Mouse (Mus musculus) urinary bladder, adult 2 months (tissue): Measurements from ENCODE around the gene Efcab5. TPM values are rescaled to one million over a fixed set of nuclear protein-coding genes. Genes with fewer than 3 reads are reported as not detected.
A peak's percentile ranks its signal among the peaks of the same experiment; 100 is the strongest.

Source experiments
- DNase-seq: peaks from one replicate; pipeline ENCODE4 v3.0.0; 2022; ENCODE audit warnings: low spot score
- polyA plus RNA-seq: library from polyadenylated mRNA; depleted of rRNA; stranded (reverse); fragments of >200 nt; gene quantifications from 2 replicates; pipeline ENCODE4 v1.2.3, GENCODE M21; 2012; rRNA removed

Gene Efcab5
- 0.19 and 0.21 TPM in 2 replicates for polyA plus RNA-seq

DNA sequence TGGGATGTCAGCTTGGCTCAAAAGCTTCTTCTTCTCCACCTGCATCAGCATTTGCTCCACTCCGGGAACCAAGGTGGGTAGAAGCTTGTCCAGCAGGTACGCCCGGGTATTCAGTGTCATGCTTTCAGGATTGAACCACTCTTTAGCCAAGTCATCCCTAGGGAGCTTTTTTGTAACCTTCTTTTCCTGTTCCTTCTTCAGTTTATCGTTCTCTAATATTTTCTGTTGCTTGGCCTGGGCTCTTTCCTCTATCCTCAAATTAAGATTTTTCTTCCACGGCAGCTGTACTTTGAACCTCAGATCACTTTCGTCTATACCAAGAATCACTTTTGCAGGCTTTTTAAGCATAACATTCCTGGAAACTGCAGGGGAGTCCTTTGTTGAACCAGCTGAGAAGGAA lies at the start of gene Efcab5:
Gene Efcab5 (minus strand): TSS at position 101 of the 400 bp plus-strand sequence.
- no peak for DNase-seq

DNA sequence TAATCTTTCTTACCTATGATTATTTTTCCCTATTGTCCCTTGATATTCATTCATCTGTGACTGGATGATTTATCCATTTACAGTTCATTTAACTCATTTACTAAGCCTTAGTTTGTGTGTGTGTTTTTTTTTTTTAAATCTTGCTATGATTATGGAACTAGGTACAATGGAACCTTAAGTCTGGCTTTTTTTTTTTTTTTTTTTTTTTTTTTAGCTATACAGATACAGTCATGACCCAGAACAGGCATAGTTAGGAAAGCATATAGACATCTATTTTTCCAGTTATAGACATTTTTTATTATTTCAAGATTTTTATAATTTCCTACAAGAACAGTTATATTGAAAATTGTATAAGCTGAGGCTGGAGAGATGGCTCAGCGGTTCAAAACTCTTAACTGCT lies 46.5 kb upstream of the Efcab5 start:
- DNase-seq, result no peak

DNA sequence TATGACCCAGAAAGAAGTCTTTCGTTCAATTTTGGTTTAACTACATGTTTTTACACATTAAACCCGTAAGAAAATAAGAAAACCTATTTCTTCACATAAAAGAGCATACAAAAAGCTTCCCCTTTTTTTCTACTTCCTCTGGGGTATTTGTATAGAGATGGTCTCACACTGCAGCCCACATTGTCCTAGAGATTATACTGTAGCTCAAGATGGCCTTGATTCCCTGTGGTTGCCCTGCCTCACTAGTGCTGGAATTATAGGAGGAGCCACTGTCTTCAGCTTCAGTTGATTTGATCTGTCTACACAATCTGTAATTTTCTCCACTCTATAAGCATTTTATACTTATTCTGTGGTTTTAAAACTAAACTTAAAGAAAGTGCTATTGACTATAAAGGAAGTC lies 42.7 kb upstream of the Efcab5 start:
- no peak for DNase-seq

DNA sequence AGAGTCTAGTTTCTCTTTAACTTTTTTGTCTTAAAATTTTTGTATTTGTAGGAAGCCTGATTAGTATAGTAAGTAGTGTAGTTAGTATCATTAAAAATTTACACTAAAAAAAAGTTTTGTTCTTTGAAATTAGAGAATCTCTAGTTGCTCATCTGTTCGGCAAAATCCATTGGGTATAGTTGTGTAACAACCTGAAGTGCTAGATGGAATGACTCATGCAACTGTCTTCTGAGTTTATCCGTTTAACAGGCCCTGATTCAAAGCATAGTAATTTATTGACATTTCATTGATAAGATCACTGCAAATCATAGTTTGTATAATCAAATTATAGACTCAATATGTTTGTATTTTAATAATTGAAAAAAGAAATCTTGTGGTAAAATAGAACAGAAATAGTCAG lies 42.0 kb upstream of the Efcab5 start:
- DNase-seq, result no peak

DNA sequence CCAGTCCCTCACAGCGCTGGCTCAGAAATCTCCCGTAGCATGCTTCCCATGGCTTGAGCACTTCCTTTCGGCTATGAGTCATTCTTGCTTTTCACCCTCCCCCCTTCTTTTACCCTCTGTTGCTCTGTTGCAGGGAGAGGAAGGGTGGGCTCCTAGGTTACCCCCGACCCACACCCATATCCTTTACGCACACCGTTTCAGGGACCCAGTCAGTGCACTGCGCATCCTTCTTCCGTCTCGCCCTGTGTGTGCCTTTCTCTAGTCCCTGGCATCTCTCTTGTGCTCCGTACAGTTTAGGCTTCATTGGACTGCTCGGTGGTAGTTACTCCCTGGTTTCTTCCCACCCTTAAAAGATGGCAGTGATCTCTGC lies 28.0 kb upstream of the Efcab5 start:
- DNase-seq, result no peak

DNA sequence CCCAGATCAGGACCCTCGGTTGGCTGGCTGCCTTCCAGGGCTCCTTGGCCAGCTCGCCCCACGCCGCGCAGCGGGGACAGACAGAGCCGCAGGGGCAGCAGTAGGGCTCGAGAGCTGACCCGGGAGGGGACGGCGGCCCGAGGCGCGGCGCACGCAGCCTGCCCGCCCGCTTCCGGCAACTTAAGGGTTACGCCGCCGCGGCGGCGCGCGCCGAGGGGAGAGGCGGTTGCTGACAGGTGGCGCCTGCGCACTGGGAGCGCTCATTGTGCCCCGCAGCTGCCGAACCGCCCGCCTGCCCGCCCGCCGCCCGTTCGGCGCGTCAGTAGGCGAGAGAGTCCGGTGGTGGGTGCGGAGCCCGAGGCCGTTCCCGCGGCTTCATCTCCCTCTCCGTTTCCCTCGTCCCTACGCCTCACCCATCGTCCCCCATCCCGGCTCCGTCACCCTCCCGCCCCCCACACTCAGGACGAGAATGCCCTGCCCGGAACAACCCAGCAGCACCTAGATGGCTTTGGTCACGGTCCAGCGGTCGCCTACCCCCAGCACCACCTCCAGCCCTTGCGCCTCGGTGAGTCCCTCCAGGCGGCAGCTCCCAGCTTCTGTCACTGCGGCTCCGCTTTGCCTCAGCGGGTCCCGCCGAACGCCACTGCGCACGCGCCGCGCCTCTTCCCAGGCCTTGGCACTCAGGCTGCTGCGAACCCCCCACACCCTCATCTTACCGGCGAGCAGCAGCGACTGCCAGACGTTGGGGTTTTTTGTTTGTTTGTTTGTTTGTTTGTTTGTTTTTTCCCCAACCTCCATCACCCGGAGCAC lies 27.4 kb upstream of the Efcab5 start, which contains the start of gene Ssh2:
Gene Ssh2 (plus strand): TSS at position 337 of the 810 bp plus-strand sequence.
- peak; percentile 74 for DNase-seq

DNA sequence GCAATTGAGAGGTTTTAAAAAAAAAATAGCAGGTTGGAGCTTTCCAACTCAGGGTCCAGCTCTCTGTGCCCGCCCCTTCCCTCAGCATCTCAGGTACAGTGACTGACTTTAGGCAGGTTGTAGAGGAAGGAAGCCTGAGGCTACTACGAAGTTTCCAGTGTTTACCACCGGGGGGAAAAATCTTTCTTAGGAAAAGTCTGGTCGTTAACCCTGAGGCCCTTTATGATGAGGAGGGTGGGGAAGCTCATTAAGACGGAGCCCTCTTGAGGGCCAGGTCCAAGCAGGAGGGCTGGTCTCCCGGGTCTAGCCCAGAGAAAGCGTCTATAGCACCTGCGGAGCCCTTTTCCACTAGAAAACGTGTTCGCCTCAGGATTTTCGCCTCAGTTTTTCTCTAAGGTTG lies 26.7 kb upstream of the Efcab5 start:
- no peak for DNase-seq

DNA sequence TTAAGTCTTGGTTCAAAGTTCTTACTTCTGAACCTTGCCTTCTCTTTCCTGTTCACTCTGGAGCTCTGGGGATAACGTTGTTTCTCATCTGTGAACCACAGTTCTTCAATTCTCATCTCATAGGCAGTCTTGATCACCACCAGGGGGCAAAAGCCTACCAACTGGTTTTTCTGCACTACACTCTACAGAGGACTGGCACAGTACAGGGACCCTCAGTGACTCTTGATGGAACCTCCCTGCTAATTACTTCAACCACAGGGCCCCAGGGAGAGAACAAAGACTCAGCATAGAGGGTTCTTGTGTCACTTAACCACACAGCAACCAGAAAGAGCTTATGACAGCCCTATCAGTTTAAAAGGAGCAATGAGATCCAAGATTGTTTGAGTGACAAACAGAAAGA lies 26.0 kb upstream of the Efcab5 start:
- no peak for DNase-seq

DNA sequence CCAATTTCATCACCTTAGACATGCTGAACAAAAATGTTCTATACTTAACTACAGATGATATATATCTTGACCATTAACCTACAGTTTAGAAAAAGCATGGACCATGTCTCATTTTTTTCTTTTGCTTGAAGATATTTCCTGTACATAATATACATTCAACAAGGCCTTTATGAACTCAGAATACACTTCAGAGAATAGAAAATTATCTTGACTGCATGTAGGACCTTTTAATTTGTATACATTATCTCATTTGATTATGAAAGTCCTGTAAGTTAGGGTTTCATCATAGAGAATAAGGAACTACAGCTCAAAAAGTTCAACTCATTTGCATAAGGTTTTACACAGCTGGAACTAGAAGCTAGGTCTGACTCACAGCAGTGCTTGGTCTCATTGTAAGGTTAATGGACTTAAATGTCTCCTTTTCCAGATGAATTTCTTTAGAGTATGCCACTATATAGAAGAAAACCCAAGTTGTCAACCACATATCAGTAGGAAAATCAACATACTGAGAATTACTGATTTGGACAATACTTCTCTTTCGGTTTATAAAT lies 25.4 kb upstream of the Efcab5 start:
- DNase-seq, result no peak

DNA sequence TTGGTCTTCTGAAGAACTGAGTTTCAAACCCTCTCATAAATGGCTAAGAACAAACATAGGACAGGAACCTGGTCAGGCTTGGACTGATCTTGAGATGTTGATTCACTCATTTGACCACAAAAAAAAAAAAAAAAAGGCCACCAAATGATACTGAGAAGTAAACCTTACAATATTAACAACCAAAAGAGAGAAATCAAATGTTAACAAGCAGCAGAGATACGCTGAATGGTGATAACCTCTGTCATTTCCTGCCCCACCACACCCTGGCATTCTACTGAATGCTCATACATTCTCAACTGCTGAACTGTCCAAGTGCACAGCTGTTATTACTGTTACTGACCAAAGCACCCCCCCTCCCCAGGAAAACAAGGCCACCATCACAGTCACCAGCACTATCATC lies 11.9 kb upstream of the Efcab5 start:
- DNase-seq, result no peak

DNA sequence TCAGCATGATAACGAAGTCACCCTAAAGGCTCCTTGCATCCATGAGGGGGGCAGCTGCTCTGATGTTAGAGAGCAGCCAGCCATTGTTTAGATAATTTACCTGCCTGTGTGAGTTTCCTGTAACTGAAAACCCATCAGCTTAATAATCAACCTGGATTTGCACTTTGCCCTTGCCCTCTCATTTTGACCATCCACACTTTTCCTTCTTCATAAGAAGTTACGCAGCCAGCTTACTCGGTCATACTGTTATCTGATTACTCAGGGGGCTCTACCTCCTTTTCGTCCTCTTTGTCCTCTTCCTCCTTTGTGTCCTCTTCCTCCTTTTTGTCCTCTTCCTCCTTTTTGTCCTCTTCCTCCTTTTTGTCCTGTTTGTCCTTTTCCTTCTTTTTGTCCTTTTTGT lies 10.9 kb upstream of the Efcab5 start:
- no peak for DNase-seq

DNA sequence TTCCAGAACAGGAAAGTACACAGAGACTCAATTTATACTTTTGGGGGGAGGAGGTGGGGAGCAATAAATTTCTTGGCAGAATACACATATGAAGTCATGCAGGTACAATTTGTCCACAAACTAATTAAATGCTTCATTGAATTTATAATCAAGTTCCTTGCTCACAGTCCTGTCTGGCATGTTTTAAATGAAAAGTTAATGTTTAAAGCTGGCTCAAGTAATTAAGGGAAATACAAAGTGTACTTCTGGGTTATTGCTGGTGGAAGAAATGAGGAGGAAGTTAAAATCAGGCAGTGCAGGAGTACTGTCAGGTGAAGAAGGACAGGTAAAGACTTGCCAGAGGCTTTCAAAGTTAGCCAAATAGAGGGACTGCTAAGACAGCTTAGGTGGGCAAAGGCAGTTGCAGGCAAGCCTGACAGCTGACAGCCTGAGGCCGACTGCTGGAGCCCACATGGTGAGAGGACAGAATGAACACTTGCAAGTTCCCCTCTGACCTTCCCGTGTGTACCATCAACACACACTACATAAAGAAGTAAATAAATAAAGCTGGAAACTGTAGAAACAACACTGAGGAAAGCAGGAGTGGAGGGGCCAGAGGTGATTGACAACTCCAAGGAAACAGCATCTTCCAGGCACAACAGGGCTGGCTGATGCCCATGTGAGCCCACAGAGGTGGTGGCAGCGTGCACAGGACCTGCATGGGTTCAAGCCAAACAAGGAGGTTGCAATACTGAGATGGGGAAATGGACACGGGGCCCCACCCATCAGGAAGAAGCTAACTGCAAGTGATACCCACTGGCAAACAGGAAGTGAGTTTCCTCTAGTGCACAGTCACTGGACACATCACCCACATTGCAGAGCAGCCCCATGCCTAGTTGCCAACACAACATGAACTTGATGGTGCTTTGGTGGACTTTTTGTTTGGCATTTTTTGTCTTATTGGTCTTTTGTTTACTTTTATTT lies 7.7 kb upstream of the Efcab5 start:
- no peak for DNase-seq

DNA sequence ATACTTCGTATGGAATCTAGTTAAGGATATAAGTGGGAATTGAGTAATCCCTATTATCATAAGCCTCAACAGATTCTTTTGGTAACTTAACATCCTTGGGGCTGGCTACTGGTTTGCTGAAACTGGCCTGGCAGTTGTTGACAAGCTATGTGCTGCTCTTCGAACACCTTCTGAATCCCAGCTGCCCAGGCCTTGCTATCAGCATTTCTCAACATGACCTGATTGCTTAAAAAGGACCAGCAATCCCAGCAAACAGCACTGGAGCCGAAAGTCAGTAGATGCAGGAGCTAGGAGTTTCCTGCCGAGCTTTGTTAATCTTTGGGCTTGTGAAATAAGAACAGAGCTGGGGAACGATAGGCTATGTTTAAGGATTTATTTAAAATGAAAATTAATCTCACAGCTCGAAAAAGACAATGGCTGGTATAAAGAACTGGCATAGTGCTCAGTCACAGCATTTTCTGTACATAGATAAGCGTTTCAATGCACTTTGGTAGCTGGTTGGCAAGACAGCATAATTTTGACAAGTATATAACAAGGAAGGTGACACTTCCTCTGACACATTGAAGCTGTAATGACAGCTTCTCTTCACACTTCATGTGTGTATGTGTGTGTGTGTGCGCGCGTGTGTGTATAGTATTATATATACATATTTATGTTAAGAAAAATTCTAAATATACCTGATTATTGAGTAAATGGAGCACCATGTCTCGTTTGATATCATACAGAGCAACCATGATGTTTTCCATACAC lies 6.8 kb upstream of the Efcab5 start:
- DNase-seq, result no peak

DNA sequence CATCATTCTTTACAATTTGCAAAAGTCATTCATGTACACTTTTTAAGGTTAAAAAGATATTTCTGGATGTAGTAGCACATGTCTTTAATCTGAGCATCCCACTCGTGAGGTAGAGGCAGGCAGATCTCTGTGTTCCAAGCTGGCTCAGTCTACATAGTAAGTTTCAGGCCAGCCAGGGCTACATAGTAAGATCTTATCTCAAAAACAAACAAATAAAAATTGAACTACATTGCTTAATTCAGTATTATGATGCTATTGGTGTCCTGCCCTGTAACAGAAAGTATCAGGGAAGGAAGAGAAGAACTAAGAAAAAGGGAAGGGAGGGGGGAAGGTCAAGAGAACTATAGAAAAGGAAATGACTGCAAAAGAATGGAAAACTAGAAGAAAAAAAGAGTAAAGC lies 6.0 kb upstream of the Efcab5 start:
- no peak for DNase-seq

DNA sequence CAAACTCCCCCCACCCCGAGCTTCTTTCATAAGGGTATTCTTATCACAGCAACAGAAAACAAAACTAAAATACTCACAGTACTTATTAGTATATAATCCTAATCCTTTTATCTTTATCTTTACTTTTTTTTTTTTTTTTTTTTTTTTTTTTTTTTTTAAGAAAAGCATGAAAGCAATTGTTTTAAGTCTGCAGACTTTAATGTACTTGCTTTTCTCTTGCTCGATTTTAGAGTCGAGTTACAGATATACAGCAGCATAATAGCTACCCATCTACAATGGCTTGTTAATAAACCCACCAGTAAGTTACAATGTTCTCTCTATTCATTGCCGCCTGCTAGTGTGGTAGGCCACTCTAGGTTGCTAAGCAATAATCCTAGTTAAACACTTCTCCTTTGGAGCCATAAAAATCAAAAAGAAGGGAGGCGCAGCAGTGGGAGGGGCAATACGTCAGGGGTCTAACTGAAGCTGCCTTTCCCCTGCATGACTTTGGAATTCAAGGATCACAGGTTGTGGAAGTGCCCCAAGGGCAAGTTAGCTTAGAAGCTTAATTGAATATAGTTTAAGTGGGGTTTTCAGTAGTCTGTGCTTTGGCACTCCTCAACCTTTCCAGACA lies 5.3 kb upstream of the Efcab5 start:
- no peak for DNase-seq

DNA sequence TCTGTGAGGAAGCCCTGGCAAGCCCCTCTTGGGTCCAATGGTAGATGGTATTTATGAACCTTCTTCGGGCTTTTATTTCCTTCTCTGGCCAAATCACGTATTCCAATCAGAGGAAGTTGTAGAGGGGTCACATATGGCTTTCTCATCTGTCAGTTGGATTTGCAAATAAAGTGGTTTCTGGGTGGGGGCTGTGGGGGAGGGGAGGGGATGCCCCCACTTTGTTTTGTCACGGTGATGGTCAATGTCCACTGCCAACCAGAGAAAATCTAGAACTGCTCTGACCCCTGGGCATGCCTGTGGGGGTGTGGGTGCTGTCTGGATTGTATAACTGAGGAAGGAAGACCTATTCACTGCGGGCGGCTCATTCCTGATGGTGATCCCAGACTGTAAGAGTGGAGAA lies 4.6 kb upstream of the Efcab5 start:
- no peak for DNase-seq

DNA sequence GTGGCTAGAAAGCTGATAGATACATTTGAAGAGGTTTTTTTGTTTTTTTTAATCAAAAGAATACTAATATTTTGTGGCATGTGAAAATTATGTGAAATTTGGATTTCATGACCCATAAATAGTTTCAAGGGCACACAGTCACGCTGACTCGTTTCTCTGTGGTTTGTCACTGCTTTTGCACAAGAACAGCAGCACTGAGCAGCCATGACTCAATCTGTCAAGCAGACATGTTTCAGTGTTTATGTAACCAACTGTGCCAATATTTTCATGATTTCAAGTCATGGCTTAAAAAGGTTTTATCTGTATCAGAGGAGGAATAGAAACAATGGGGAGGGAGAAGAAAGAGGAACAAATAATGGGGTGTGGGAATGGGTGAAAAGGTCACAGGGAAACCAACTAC lies 3.8 kb downstream of the Efcab5 start:
- no peak for DNase-seq

DNA sequence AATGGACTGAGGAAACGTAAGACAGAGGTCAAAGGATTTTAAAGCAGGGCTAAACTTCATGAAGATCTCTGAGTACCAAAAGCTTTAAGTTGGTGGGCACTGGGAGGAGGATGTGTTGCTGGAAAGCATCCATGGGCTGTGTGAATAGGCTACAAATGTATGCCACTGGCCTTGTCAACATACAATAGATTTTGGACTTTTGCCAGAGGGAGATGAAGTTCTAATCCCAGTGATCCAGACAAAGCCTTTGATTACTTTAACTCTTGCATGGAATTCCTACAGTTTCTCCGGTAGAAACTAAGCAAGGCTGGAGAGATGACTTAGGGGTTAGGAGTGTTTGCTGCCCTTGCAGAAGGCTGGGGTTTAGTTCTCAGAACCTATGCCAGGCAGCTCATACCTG lies 6.2 kb downstream of the Efcab5 start:
- DNase-seq, result no peak

DNA sequence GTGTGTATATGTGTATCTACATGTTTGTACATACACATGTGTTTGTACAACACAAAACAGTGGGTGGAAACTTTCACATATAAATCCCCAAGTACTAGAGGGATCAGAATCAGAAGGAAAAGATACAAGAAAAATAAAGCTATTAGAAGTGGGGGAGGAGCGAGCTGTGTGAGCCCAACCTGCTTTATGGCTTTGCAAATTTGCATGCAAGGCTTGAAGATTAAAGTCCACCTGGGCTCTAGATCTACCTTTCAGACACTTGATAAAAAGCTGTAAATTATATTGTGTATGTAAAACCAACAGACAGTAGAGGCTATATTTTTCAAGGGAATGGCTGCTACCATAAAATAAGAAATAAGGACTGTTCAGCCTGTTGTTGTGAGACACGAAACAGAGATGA lies 6.7 kb downstream of the Efcab5 start:
- DNase-seq, result no peak

DNA sequence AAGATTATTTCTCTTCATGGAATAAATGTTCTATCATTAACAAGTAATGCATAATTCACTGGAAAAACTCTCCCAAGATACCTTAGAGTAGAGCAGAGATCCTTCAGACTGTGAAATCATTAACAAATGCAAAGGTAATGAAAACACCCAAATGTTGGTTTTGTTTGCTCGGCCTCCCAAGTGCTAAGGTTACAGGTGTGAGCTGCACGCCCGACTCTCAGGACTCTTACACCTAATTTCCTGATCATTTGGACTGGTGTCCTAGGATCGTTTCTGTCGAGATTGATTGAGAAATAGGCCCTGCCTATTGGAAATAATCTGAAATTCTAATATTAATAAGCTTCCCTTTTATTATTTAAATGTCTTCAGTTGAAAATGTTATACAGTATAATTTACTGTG lies 7.2 kb downstream of the Efcab5 start:
- no peak for DNase-seq

DNA sequence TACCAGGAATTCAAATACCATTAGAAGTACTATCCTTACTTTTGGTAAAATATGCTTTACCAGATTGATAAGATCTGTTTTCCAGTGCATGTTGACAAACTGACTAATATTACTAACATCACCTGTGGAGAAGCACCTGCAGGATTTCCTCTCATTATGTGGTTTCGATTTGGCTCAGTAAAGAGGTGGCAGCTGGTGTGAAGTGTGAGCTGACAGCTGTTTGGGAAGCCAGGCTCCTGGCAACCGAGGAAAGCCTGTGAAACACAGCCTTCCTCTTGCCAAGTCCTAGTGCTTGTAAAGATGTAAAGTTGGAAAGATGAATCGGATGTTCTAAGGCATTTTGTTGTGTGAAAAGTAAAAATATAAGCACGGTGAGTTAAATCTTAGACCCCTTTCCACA lies 7.9 kb downstream of the Efcab5 start:
- DNase-seq, result no peak
